Mouse (Mus musculus) midbrain, embryonic 14.5 days (tissue): ENCODE measurements at regions not wholly inside any gene's neighbourhood (a gene's known extent, or its start where the extent isn't known, plus 50 kb on each side); places are given as distances from the start of the nearest gene placed in this dataset.

Experiments
- ATAC-seq: fragments of 200-750 bp; cut with Nextera tagmentation; 2 replicates; pipeline ENCODE4 v1.8.0; 2017; ENCODE audit warnings: moderate number of reproducible peaks, moderate library complexity; ENCODE audit not compliant: low FRiP score, low TSS enrichment
- DNase-seq: peaks from one replicate; pipeline ENCODE4 v3.0.0-alpha.2; 2015
- H3K27ac ChIP-seq: fragments of 300-500 bp; sonication (generic); replicated peaks from 2 replicates; pipeline ENCODE4 v1.5.1; 2014; ENCODE audit warnings: mild to moderate bottlenecking, low read depth, low read length, moderate library complexity
- H3K27me3 ChIP-seq: fragments of 300-500 bp; sonication (generic); 2 replicates; pipeline ENCODE4 v1.6.1; 2014; ENCODE audit warnings: low read length, control low read depth, mixed read lengths; ENCODE audit not compliant: control insufficient read depth, insufficient read depth
- H3K36me3 ChIP-seq: fragments of 300-500 bp; sonication (generic); 2 replicates; pipeline ENCODE4 v1.6.1; 2014; ENCODE audit warnings: low read length, control low read depth; ENCODE audit not compliant: control insufficient read depth, insufficient read depth
- H3K4me1 ChIP-seq: fragments of 300-500 bp; sonication (generic); 2 replicates; pipeline ENCODE4 v1.6.1; 2014; ENCODE audit warnings: mild to moderate bottlenecking, antibody characterized with exemption, low read length, control low read depth; ENCODE audit not compliant: control insufficient read depth, insufficient read depth
- H3K4me2 ChIP-seq: fragments of 300-500 bp; sonication (generic); 2 replicates; pipeline ENCODE4 v1.6.1; 2014; ENCODE audit warnings: mild to moderate bottlenecking, low read length, moderate library complexity
- H3K4me3 ChIP-seq: fragments of 300-500 bp; sonication (generic); replicated peaks from 2 replicates; pipeline ENCODE4 v1.5.1; 2014; ENCODE audit warnings: low read depth, low read length
- H3K9ac ChIP-seq: fragments of 300-500 bp; sonication (generic); replicated peaks from 2 replicates; pipeline ENCODE4 v1.6.1; 2014; ENCODE audit warnings: mild to moderate bottlenecking, low read length, moderate library complexity
- H3K9me3 ChIP-seq: fragments of 300-500 bp; sonication (generic); 2 replicates; pipeline ENCODE4 v1.6.1; 2016; ENCODE audit warnings: low read length, control low read depth, mixed read lengths; ENCODE audit not compliant: control insufficient read depth
- WGBS: fragments of 180-500 bp; shearing (Covaris S2); extraction: QIAGEN DNeasy Blood & Tissue Kit; methylation state at CpG from one replicate; pipeline ENCODE4 v1.1.7; 2014; 5-methylcytosine and 5-hydroxymethylcytosine counted together

DNA sequence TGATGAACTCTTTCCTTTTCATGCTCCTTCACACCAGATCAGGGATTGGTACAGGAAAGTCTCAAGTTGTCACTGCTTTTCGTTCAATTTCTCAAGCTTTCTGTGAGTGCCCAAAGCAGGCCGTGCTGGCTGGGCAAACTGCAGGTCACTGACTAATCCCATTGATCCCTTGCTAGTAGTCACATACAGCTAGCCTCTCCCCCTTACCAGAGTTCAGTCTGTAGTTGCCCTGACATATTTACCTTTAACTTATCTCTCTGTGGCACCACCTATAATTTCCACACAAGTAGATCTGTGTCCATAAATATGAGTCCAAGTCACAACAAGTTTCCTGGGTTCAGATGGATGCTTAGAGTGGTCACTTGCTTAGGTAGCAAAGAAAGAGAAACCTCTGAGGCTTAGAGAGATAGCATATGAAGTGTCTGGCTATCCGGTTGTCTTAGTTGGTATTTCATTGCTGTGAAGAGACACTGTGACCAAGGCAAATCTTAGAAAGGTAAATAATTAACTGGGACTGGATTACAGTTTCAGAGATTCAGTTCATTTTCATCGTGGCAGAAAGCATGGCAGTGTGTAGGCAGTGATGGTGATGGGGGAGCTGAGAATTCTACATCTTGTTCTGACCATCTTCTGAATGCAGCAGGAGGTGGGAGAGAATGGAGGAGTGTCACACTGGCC lies 362.8 kb upstream of the Pcsk5 start:
- no peak overlapping the region for H3K4me2 ChIP-seq
- no peaks in the 10 kb centered on the region for H3K4me1 ChIP-seq
- 65% methylated on average over 4 of the region's 4 CpGs for WGBS
- no peak for DNase-seq
- no peaks in the 10 kb centered on the region for H3K36me3 ChIP-seq
- H3K27ac ChIP-seq: no peak overlapping the region
- no peak for ATAC-seq
- H3K9ac ChIP-seq: no peak overlapping the region
- no peak overlapping the region for H3K4me3 ChIP-seq
- no peaks in the 10 kb centered on the region for H3K27me3 ChIP-seq
- H3K9me3 ChIP-seq: no peaks in the 10 kb centered on the region

GRCm38 (mm10) chr19:18189102-18189742 lies 351.8 kb upstream of the Pcsk5 start:
- Histone ChIP-seq H3K36me3 (no peaks in the 10 kb centered on the region), H3K4me1 (no peaks in the 10 kb centered on the region), H3K27me3 (no peaks in the 10 kb centered on the region), H3K4me2 (no peak overlapping the region), H3K9ac (no peak overlapping the region), H3K27ac (no peak overlapping the region), H3K4me3 (no peak overlapping the region), H3K9me3 (no peaks in the 10 kb centered on the region)
- DNase-seq: peak; percentile 5
- no peak for ATAC-seq
- WGBS: 52% methylated on average over 4 of the region's 4 CpGs

DNA sequence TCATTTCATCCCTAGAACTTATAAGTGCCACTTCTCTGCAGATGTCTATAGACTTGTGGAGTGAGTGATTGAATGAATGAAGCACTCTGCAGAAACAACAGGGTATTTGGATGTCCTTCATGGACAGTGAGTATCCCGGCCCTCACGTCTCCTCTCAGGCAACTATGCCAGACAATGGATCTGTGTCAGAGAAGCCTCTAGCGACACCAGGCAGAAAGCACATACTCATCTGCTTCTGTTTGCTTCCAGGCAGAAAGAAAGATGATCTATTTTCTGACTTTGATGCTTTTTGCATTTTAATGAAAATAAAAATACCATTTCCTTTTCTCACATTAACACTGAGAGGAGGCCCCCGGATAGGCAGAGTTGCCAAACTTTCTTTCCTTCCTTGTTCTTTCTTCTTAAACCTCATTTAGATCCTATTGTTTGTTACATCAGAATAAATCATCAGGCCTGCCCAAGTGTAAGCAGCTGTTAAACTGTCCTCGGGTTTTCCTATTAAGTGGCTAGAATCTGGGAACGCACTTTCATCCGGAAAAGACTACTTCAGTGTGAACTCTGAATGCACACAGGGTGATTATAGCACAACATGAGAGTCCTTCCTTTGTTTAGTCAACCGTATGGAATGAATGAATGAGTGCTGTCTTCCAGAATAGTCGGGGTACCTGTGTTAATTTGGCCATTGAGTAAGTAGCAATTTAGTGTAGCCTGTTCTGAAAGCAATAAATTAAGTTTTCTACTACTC lies 350.9 kb upstream of the Pcsk5 start:
- H3K9me3 ChIP-seq: no peaks in the 10 kb centered on the region
- 70% methylated on average over 9 of the region's 9 CpGs for WGBS
- no peak overlapping the region for H3K4me2 ChIP-seq
- DNase-seq (no peak), ATAC-seq (no peak)
- H3K27ac ChIP-seq: no peak overlapping the region
- no peaks in the 10 kb centered on the region for H3K27me3 ChIP-seq
- no peaks in the 10 kb centered on the region for H3K36me3 ChIP-seq
- H3K4me3 ChIP-seq: no peak overlapping the region
- H3K9ac ChIP-seq: no peak overlapping the region
- no peaks in the 10 kb centered on the region for H3K4me1 ChIP-seq

DNA sequence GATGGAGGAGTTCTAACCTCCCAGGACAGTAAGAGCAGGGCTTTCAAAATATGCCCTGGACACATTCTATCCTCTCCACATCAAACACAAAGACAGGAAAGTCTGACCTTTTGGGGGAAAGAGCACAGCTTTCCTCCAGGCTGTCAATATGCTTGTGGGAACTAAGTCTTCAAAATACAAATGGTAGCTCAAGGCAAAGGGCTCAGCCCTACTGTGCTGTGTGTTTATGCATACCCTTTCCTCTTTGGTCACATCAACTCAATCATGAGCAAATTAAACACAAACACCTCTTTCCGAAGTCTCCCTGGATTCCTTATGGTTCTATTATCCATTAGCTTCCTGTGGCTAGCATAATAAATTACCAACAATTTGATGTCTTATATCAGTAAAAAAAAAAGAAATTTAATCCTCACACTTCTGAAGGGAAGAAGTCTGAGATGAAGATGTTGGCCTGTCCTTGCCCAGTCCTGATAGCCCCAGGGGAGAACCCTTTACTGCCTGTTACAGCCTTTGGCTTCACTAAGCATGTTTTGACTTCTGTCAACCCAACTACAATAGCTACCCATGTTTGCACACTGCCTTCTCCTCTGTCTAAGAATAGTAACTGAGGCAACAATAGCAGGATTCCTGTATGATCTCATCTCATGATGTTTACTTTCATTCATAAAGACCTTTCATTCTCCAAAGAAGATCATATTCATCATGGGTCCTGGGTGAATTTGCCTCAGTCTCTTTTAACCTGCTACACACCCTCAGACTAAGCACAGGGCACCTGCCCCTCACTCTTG lies 348.5 kb upstream of the Pcsk5 start:
- Histone ChIP-seq H3K4me1 (no peaks in the 10 kb centered on the region), H3K27me3 (no peaks in the 10 kb centered on the region), H3K4me3 (no peak overlapping the region), H3K36me3 (no peaks in the 10 kb centered on the region), H3K9me3 (no peaks in the 10 kb centered on the region), H3K4me2 (no peak overlapping the region), H3K27ac (no peak overlapping the region), H3K9ac (no peak overlapping the region)
- 92% methylated on average over 1 of the region's 1 CpGs for WGBS
- ATAC-seq: no peak
- no peak for DNase-seq

DNA sequence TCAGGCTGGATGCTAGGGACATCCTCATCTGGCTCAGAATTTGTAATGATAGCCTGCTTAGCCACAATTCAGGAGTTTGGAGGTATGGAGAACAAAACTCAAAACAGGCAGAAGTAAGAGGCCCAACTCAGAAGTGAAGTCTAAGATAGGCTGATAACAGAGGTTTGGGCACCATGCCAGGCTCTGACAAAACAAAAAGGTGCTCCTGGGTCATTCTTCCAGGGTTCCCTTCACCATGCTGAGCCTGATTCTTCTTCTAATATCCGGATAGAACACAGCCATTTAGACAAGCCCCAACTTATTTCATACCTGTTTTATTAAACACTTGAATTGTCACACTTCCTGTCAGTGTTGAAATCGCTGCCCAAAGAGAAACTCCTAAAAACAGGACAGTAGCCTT lies 347.8 kb upstream of the Pcsk5 start:
- Histone ChIP-seq H3K27ac (no peak overlapping the region), H3K4me3 (no peak overlapping the region), H3K9me3 (no peaks in the 10 kb centered on the region), H3K27me3 (no peaks in the 10 kb centered on the region), H3K4me2 (no peak overlapping the region), H3K4me1 (no peaks in the 10 kb centered on the region), H3K36me3 (no peaks in the 10 kb centered on the region), H3K9ac (no peak overlapping the region)
- 83% methylated on average over 2 of the region's 2 CpGs for WGBS
- DNase-seq (no peak), ATAC-seq (no peak)

GRCm38 (mm10) chr19:18176200-18176599 lies 338.8 kb upstream of the Pcsk5 start:
- Histone ChIP-seq H3K27me3 (no peaks in the 10 kb centered on the region), H3K9me3 (no peaks in the 10 kb centered on the region), H3K36me3 (no peaks in the 10 kb centered on the region), H3K4me3 (no peak overlapping the region), H3K9ac (no peak overlapping the region), H3K27ac (no peak overlapping the region), H3K4me1 (no peaks in the 10 kb centered on the region), H3K4me2 (no peak overlapping the region)
- 84% methylated on average over 3 of the region's 3 CpGs for WGBS
- DNase-seq (no peak), ATAC-seq (no peak)

- H3K9me3 ChIP-seq: no peaks in the 10 kb centered on the region
- no peak overlapping the region for H3K9ac ChIP-seq
- no peaks in the 10 kb centered on the region for H3K36me3 ChIP-seq
- no peak for DNase-seq
- no peak overlapping the region for H3K4me2 ChIP-seq
- H3K27ac ChIP-seq: no peak overlapping the region
- WGBS: 93% methylated on average over 3 of the region's 3 CpGs
- H3K4me3 ChIP-seq: no peak overlapping the region
- H3K4me1 ChIP-seq: no peaks in the 10 kb centered on the region
- no peak for ATAC-seq
- no peaks in the 10 kb centered on the region for H3K27me3 ChIP-seq
Observed at GRCm38 (mm10) chr19:18146494-18146893, 309.1 kb upstream of the Pcsk5 start.

- no peaks in the 10 kb centered on the region for H3K27me3 ChIP-seq
- H3K9me3 ChIP-seq: no peaks in the 10 kb centered on the region
- no peak overlapping the region for H3K4me3 ChIP-seq
- H3K4me1 ChIP-seq: no peaks in the 10 kb centered on the region
- no peak for DNase-seq
- no peak overlapping the region for H3K9ac ChIP-seq
- no peak overlapping the region for H3K4me2 ChIP-seq
- no peak overlapping the region for H3K27ac ChIP-seq
- no peak for ATAC-seq
- no peaks in the 10 kb centered on the region for H3K36me3 ChIP-seq
- WGBS: 98% methylated on average over 3 of the region's 3 CpGs
Observed at GRCm38 (mm10) chr19:18130936-18131335, 293.5 kb upstream of the Pcsk5 start.
